Mouse (Mus musculus): ENCODE results near the gene Ehd4.

DNA sequence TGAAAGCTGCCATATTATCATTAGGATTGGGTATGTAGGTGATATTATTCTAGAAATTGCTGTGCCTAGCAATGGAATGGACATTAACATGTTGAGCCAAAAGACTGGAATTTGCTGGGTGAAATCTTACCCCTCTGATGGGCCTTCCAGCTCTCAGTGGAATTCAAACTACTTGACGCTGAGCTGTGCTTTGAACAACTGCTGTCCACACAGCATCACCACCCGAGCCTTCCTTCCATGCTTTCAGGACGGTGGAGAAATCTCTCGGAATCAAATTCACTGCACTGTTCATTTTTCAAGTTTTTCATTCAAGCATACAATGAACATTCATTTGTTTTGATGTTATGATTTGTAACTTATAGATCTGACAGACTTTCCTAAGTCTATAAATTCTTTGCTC lies 10.0 kb downstream of the Ehd4 start:
- TF ChIP-seq GATA1 (IDR thresholded peaks at IDR 0.05; ENCODE audit: borderline replicate concordance, low read length) (no peak), FLI1 (IDR thresholded peaks at IDR 0.05; ENCODE audit: low read length) (no peak)

Measured in megakaryocyte, embryonic 14.5 days (primary cell).